Mouse (Mus musculus) CH12.LX (cell line): ENCODE measurements around the gene Edc3. TPM values are rescaled to one million over a fixed set of nuclear protein-coding genes. Genes with fewer than 3 reads are reported as not detected.

Experiments
- E2F4 ChIP-seq: IDR thresholded peaks from 2 replicates; pipeline ENCODE4 v1.6.1; 2011; ENCODE audit warnings: low read depth, low read length, improper control_type of control experiment; ENCODE audit not compliant: insufficient replicate concordance
- ELF1 ChIP-seq: IDR thresholded peaks from 2 replicates; pipeline ENCODE4 v1.6.1; 2014; ENCODE audit warnings: low read depth, mild to moderate bottlenecking, inconsistent platforms, low read length, improper control_type of control experiment
- EP300 ChIP-seq: IDR thresholded peaks from 2 replicates; pipeline ENCODE4 v1.6.1; 2011; ENCODE audit warnings: low read length, improper control_type of control experiment
- JUND ChIP-seq: conservative IDR thresholded peaks from 2 replicates; pipeline ENCODE4 v1.6.1; 2011; ENCODE audit warnings: low read depth, low read length, improper control_type of control experiment
- RCOR1 ChIP-seq: conservative IDR thresholded peaks from 2 replicates; pipeline ENCODE4 v1.6.1; 2012; ENCODE audit warnings: low read depth, mild to moderate bottlenecking, inconsistent platforms, low read length, improper control_type of control experiment
- polyA plus RNA-seq: library from polyadenylated mRNA; unstranded; fragments of >175 nt; gene quantifications from 2 replicates; pipeline ENCODE4 v1.2.1, GENCODE M21; 2012; ENCODE audit warnings: low read depth; ENCODE audit not compliant: insufficient read length
- total RNA-seq, 2 experiments: library from RNA; depleted of rRNA; stranded (reverse); fragments of 300-350 nt in 1 of 2; fragments of >200 nt in 1 of 2; gene quantifications; 2 replicates each; pipeline ENCODE4 v1.2.3; 2012 to 2014

The Edc3 gene
- total and polyA plus RNA-seq, 3 experiments = 10.6 to 24.1 (median 13.6) TPM

GRCm38 (mm10) chr9:57800325-57800975, 92.1 kb downstream of the Edc3 start (continued):
- TF ChIP-seq RCOR1 = no peak; the same call in 1 of the 2 replicates
- no peak for TF ChIP-seq JUND
- TF ChIP-seq ELF1 = peak; percentile 31; the same call in 1 of the 2 replicates
- TF ChIP-seq EP300 = peak; percentile 92
- TF ChIP-seq E2F4 = no peak

Other genes starting within 250 kb of the Edc3 start
- gene Scamp5, start 240.5 kb upstream of the Edc3 start, total RNA-seq (2012; rRNA removed) = 2.1 and 2.7 TPM in 2 replicates
- 0.34 and 0.54 TPM in 2 replicates for gene Scamp5, start 240.5 kb upstream of the Edc3 start, total RNA-seq (2014; rRNA removed)
- gene Scamp5, start 240.5 kb upstream of the Edc3 start, polyA plus RNA-seq = 0.48 and 0.99 TPM in 2 replicates
- gene Rpp25, start 204.5 kb upstream of the Edc3 start, total RNA-seq (2012; rRNA removed) = 0.21 TPM in 1 of 2 replicates, not detected in the other
- gene Rpp25, start 204.5 kb upstream of the Edc3 start, total RNA-seq (2014; rRNA removed) = not detected in 2 replicates
- gene Rpp25, start 204.5 kb upstream of the Edc3 start, polyA plus RNA-seq = not detected in 2 replicates
- gene Cox5a, start 187.3 kb upstream of the Edc3 start, total RNA-seq (2012; rRNA removed) = 179 and 203 TPM in 2 replicates
- 229 and 257 TPM in 2 replicates for gene Cox5a, start 187.3 kb upstream of the Edc3 start, total RNA-seq (2014; rRNA removed)
- 255 and 279 TPM in 2 replicates for gene Cox5a, start 187.3 kb upstream of the Edc3 start, polyA plus RNA-seq
- gene Fam219b, start 171.0 kb upstream of the Edc3 start, total RNA-seq (2012; rRNA removed) = 10.6 and 11.8 TPM in 2 replicates
- 8.3 and 9.3 TPM in 2 replicates for gene Fam219b, start 171.0 kb upstream of the Edc3 start, total RNA-seq (2014; rRNA removed)
- gene Fam219b, start 171.0 kb upstream of the Edc3 start, polyA plus RNA-seq = 9.2 and 10.2 TPM in 2 replicates
- 28.6 and 33.2 TPM in 2 replicates for gene Mpi, start 155.8 kb upstream of the Edc3 start, total RNA-seq (2012; rRNA removed)
- gene Mpi, start 155.8 kb upstream of the Edc3 start, total RNA-seq (2014; rRNA removed) = 28.2 and 29.0 TPM in 2 replicates
- 36.7 and 37.3 TPM in 2 replicates for gene Mpi, start 155.8 kb upstream of the Edc3 start, polyA plus RNA-seq
- 52.2 and 60.9 TPM in 2 replicates for gene Scamp2, start 147.6 kb upstream of the Edc3 start, total RNA-seq (2012; rRNA removed)
- gene Scamp2, start 147.6 kb upstream of the Edc3 start, total RNA-seq (2014; rRNA removed) = 38.6 and 46.4 TPM in 2 replicates
- 77.2 and 91.6 TPM in 2 replicates for gene Scamp2, start 147.6 kb upstream of the Edc3 start, polyA plus RNA-seq
- 10.5 and 11.4 TPM in 2 replicates for gene Ulk3, start 119.1 kb upstream of the Edc3 start, total RNA-seq (2012; rRNA removed)
- gene Ulk3, start 119.1 kb upstream of the Edc3 start, total RNA-seq (2014; rRNA removed) = 1.8 and 2.6 TPM in 2 replicates
- gene Ulk3, start 119.1 kb upstream of the Edc3 start, polyA plus RNA-seq = 10.0 and 11.8 TPM in 2 replicates
- not detected in 2 replicates for gene Cplx3, start 102.3 kb upstream of the Edc3 start, total RNA-seq (2012; rRNA removed)
- not detected in 2 replicates for gene Cplx3, start 102.3 kb upstream of the Edc3 start, total RNA-seq (2014; rRNA removed)
- 0.09 TPM in 1 of 2 replicates, not detected in the other for gene Cplx3, start 102.3 kb upstream of the Edc3 start, polyA plus RNA-seq
- 0.08 TPM in 1 of 2 replicates, not detected in the other for gene Lman1l, start 87.8 kb upstream of the Edc3 start, total RNA-seq (2012; rRNA removed)
- gene Lman1l, start 87.8 kb upstream of the Edc3 start, total RNA-seq (2014; rRNA removed) = not detected in 2 replicates
- gene Lman1l, start 87.8 kb upstream of the Edc3 start, polyA plus RNA-seq = 0.19 and 0.29 TPM in 2 replicates
- 111 and 122 TPM in 2 replicates for gene Csk, start 54.9 kb upstream of the Edc3 start, total RNA-seq (2012; rRNA removed)
- gene Csk, start 54.9 kb upstream of the Edc3 start, total RNA-seq (2014; rRNA removed) = 111 and 125 TPM in 2 replicates
- 139 and 153 TPM in 2 replicates for gene Csk, start 54.9 kb upstream of the Edc3 start, polyA plus RNA-seq
- not detected in 2 replicates for gene Cyp1a2, start 24.8 kb upstream of the Edc3 start, total RNA-seq (2012; rRNA removed)
- not detected in 2 replicates for gene Cyp1a2, start 24.8 kb upstream of the Edc3 start, total RNA-seq (2014; rRNA removed)
- not detected in 2 replicates for gene Cyp1a2, start 24.8 kb upstream of the Edc3 start, polyA plus RNA-seq
- gene Cyp1a1, start 20.6 kb upstream of the Edc3 start, total RNA-seq (2012; rRNA removed) = 0.08 and 0.13 TPM in 2 replicates
- 0.11 and 0.19 TPM in 2 replicates for gene Cyp1a1, start 20.6 kb upstream of the Edc3 start, total RNA-seq (2014; rRNA removed)
- gene Cyp1a1, start 20.6 kb upstream of the Edc3 start, polyA plus RNA-seq = not detected in 2 replicates
- 39.9 and 46.7 TPM in 2 replicates for gene Clk3, start 57.3 kb downstream of the Edc3 start, total RNA-seq (2012; rRNA removed)
- 69.0 and 87.7 TPM in 2 replicates for gene Clk3, start 57.3 kb downstream of the Edc3 start, total RNA-seq (2014; rRNA removed)
- gene Clk3, start 57.3 kb downstream of the Edc3 start, polyA plus RNA-seq = 62.4 and 67.9 TPM in 2 replicates
- gene Arid3b, start 128.3 kb downstream of the Edc3 start, total RNA-seq (2012; rRNA removed) = 33.4 and 33.8 TPM in 2 replicates
- gene Arid3b, start 128.3 kb downstream of the Edc3 start, total RNA-seq (2014; rRNA removed) = 14.2 and 16.7 TPM in 2 replicates
- 75.9 and 105 TPM in 2 replicates for gene Arid3b, start 128.3 kb downstream of the Edc3 start, polyA plus RNA-seq
- gene Ubl7, start 202.4 kb downstream of the Edc3 start, total RNA-seq (2012; rRNA removed) = 31.2 and 37.3 TPM in 2 replicates
- gene Ubl7, start 202.4 kb downstream of the Edc3 start, total RNA-seq (2014; rRNA removed) = 19.9 and 24.7 TPM in 2 replicates
- gene Ubl7, start 202.4 kb downstream of the Edc3 start, polyA plus RNA-seq = 73.3 and 81.1 TPM in 2 replicates
- gene Sema7a, start 231.6 kb downstream of the Edc3 start, total RNA-seq (2012; rRNA removed) = 113 and 181 TPM in 2 replicates
- 78.2 and 88.6 TPM in 2 replicates for gene Sema7a, start 231.6 kb downstream of the Edc3 start, total RNA-seq (2014; rRNA removed)
- gene Sema7a, start 231.6 kb downstream of the Edc3 start, polyA plus RNA-seq = 81.9 and 89.4 TPM in 2 replicates